In genomic region chr6:143166452-143167357, GRCm38 (mm10) we compare ENCODE assay signal across 8 mouse cellular contexts. TPM values are rescaled to one million over a fixed set of nuclear protein-coding genes. Genes with fewer than 3 reads are reported as not detected.
DNase-seq lines count a peak whose midpoint lies in the region; ATAC-seq lines count a peak whose summit lies in the region.

Gene Etnk1, plus strand, starts transcription at chr6:143167221.

- H3K9ac ChIP-seq in heart, embryonic 14.5 days (ENCODE audit: low read length), result peak within 1 kb of the TSS; percentile 91
- peak within 1 kb of the TSS; percentile 96 for H3K9ac ChIP-seq in liver, embryonic 13.5 days
- peak within 1 kb of the TSS; percentile 95 for H3K9ac ChIP-seq in stomach, embryonic 16.5 days (ENCODE audit: low read length)

- peak within 1 kb of the TSS; percentile 78 to 85 for H3K27ac ChIP-seq in heart, embryonic 14.5 days (replicated peaks in 1 of 2; ENCODE audit: control insufficient read depth in 1 of 2, insufficient read depth in 1 of 2, low read depth in 2 of 2, low read length in 2 of 2)
- H3K27ac ChIP-seq in liver, embryonic 13.5 days, result peak within 1 kb of the TSS; percentile 94
- peak within 1 kb of the TSS; percentile 95 for H3K27ac ChIP-seq in stomach, embryonic 16.5 days (ENCODE audit: low read length)

- H3K4me3 ChIP-seq in heart, embryonic 14.5 days (ENCODE audit: control insufficient read depth in 1 of 2, insufficient read depth in 1 of 2, low read depth in 1 of 2, low read length in 2 of 2), result peak within 1 kb of the TSS; percentile 74 to 95
- H3K4me3 ChIP-seq in liver, embryonic 13.5 days (replicated peaks), result peak within 1 kb of the TSS; percentile 94
- peak within 1 kb of the TSS; percentile 91 for H3K4me3 ChIP-seq in stomach, embryonic 16.5 days (replicated peaks; ENCODE audit: low read length)

- 1% methylated on average over 80 of the region's 81 CpGs for WGBS in heart, embryonic 14.5 days
- under 1% methylated on average over 79 of the region's 81 CpGs for WGBS in liver, embryonic 13.5 days (ENCODE audit: insufficient replicate concordance)
- under 1% methylated on average over 81 of the region's 81 CpGs for WGBS in stomach, embryonic 16.5 days

- peak within 1 kb of the TSS; percentile 89 for H3K4me2 ChIP-seq in heart, embryonic 14.5 days (ENCODE audit: low read length)
- peak within 1 kb of the TSS; percentile 89 for H3K4me2 ChIP-seq in liver, embryonic 13.5 days
- peak within 1 kb of the TSS; percentile 80 for H3K4me2 ChIP-seq in stomach, embryonic 16.5 days (ENCODE audit: low read depth, low read length)

- peaks cover 0 to 13% of the 10 kb centered on the region in 2 experiments; a peak in 2 of 4 replicates for H3K4me1 ChIP-seq in heart, embryonic 14.5 days (ENCODE audit: control insufficient read depth in 2 of 2, insufficient read depth in 2 of 2, low read length in 2 of 2)
- H3K4me1 ChIP-seq in liver, embryonic 13.5 days (replicated peaks), result peaks cover 63% of the 10 kb centered on the region
- peaks cover 15% of the 10 kb centered on the region; the same call in 1 of the 2 replicates for H3K4me1 ChIP-seq in stomach, embryonic 16.5 days (ENCODE audit: control insufficient read depth, insufficient read depth, low read length)

- H3K27me3 ChIP-seq in heart, embryonic 14.5 days (ENCODE audit: control insufficient read depth, insufficient read depth, low read length), result no peaks in the 10 kb centered on the region
- H3K27me3 ChIP-seq in liver, embryonic 13.5 days, result no peaks in the 10 kb centered on the region
- H3K27me3 ChIP-seq in stomach, embryonic 16.5 days (ENCODE audit: control insufficient read depth, insufficient read depth, low read length), result no peaks in the 10 kb centered on the region

- H3K36me3 ChIP-seq in heart, embryonic 14.5 days (ENCODE audit: control insufficient read depth, insufficient read depth, low read length), result peaks cover 7% of the 10 kb centered on the region; the same call in 1 of the 2 replicates
- peaks cover 12% of the 10 kb centered on the region for H3K36me3 ChIP-seq in liver, embryonic 13.5 days
- no peaks in the 10 kb centered on the region for H3K36me3 ChIP-seq in stomach, embryonic 16.5 days (ENCODE audit: control insufficient read depth, insufficient read depth, low read length)

- ATAC-seq in CD4-positive, CD25-positive, alpha-beta regulatory T cell, adult 4 months, result peak; percentile 81
- ATAC-seq in heart, embryonic 14.5 days (ENCODE audit: insufficient number of reproducible peaks, insufficient read depth, low FRiP score, low read depth), result peak; percentile 96
- ATAC-seq in liver, embryonic 13.5 days (ENCODE audit: low read depth), result peak; percentile 90
- peak; percentile 96 for ATAC-seq in stomach, embryonic 16.5 days (ENCODE audit: insufficient read depth, low FRiP score)

- H3K9me3 ChIP-seq in heart, embryonic 14.5 days (ENCODE audit: control insufficient read depth, low read length), result no peaks in the 10 kb centered on the region
- H3K9me3 ChIP-seq in liver, embryonic 13.5 days (replicated peaks), result no peaks in the 10 kb centered on the region
- H3K9me3 ChIP-seq in stomach, embryonic 16.5 days (replicated peaks; ENCODE audit: control insufficient read depth, low read length), result no peaks in the 10 kb centered on the region

- DNase-seq in c-Kit-negative CD71-positive TER-119-positive erythroid progenitor cells, embryonic 14.5 days (ENCODE audit: low read depth, low spot score), result peak; percentile 87
- DNase-seq in fibroblast of lung, adult 2 months (ENCODE audit: low read depth), result peak; percentile 86
- peak; percentile 97 for DNase-seq in kidney, postnatal 14 days
- peak; percentile 90 for DNase-seq in liver, embryonic 13.5 days
- peak; percentile 92 for DNase-seq in neural tube, embryonic 10.5 days (ENCODE audit: extremely low spot score, low spot score)

RNA-seq across cellular contexts. Expression of gene Etnk1, which starts in this region (rescaled TPM):
- polyA plus RNA-seq in CD4-positive, CD25-positive, alpha-beta regulatory T cell, adult 4 months (2017; shearing (Covaris generic)), result 10 to 100 TPM; 24.4 to 38.9 TPM
- polyA plus RNA-seq in heart, embryonic 14.5 days (2014; fragmentation: Nextera tagmentation; extraction: Ambion mirVana), result 18.9 and 19.4 TPM in 2 replicates
- 8.0 and 10.0 TPM in 2 replicates for polyA plus RNA-seq in liver, embryonic 13.5 days (2015; fragmentation: Nextera tagmentation; extraction: Ambion mirVana)
- 16.1 and 16.3 TPM in 2 replicates for polyA plus RNA-seq in stomach, embryonic 16.5 days (2015; fragmentation: Nextera tagmentation; extraction: Ambion mirVana)

Comparison
In these comparisons a context has a peak if more than half of its experiments do, and no peak if none do; other contexts are left out.
1. Peak in every context shown above with its lines: DNase-seq, ATAC-seq, H3K4me3 ChIP-seq and H3K27ac ChIP-seq.